Mouse (Mus musculus): ENCODE data around the gene Slc10a2.
"Not testable (repeated sequence)": the region's sequence is repeated elsewhere in the genome, so short reads cannot be mapped to it uniquely, and the experiment has no call there.

Gene Slc10a2

DNA sequence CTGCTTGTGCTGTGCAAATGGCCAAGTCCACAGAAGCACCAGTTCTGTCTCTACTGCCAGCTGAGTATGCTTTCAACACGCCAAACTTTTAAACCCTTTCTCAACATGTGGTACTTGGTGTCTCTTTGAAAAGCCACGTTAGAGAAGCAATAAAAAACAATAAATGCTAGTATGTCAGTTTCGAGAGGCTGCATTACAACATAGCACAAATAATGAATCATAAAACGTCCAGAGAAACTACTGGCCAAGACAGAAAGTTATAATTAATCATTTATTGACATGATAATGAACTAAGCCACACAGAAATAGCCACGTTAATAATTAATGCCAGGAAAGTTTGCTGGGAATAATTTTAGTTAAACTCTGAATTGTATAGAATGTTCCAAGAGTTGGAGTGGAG is at the start of gene Slc10a2:
Gene Slc10a2, minus strand, starts transcription at position 166 of the 400 bp plus-strand sequence.
- DNase-seq (ENCODE audit: low spot score in 2 of 2), result no peak

GRCm38 (mm10) chr8:5129322-5129829 is 24.2 kb upstream of the Slc10a2 start:
- no peak for DNase-seq (ENCODE audit: low spot score in 2 of 2)

DNA sequence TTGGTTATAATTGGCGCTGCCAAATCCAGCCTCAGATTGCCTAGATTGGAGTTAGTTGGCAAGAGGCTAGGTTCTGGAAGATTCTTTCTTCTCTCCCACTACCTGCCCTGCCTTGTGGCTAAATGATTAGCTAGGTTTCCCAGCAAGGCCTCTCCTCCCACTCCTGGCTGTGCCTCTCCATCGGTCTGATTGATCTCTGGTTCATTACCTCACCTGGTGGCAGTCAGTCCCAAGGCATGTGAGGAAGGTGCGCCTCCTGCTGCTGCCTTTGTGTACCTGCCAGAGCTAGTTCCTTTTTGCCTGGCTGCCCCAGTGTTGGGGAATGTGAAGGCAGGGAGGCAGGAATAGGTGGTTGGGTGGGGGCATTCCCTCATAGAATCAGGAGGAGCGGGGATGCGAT is 1.7 kb upstream of the Slc10a2 start:
- DNase-seq (ENCODE audit: low spot score in 2 of 2), result no peak

DNA sequence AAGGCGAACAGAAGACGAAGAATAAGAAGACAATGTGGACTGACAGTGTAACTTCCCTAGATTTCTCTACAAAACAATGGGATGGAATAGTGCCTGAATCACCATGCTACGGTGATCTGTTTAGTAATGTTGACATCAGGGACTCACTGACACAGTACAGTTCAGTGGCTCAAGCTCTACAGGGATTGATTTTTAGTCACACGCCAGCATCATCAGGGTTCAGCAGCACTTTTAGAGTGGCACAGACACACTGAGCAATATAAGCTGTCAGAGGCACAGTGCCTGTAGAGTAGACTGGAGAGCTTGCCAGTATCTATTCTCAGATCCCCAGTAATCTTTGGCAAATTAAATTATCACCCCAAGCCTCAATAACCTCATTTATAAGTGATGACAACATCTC is 9.8 kb downstream of the Slc10a2 start:
- no peak for DNase-seq (ENCODE audit: low spot score in 2 of 2)

GRCm38 (mm10) chr8:5093991-5094390 is 11.2 kb downstream of the Slc10a2 start:
- DNase-seq (ENCODE audit: low spot score in 2 of 2), result not testable (repeated sequence)

DNA sequence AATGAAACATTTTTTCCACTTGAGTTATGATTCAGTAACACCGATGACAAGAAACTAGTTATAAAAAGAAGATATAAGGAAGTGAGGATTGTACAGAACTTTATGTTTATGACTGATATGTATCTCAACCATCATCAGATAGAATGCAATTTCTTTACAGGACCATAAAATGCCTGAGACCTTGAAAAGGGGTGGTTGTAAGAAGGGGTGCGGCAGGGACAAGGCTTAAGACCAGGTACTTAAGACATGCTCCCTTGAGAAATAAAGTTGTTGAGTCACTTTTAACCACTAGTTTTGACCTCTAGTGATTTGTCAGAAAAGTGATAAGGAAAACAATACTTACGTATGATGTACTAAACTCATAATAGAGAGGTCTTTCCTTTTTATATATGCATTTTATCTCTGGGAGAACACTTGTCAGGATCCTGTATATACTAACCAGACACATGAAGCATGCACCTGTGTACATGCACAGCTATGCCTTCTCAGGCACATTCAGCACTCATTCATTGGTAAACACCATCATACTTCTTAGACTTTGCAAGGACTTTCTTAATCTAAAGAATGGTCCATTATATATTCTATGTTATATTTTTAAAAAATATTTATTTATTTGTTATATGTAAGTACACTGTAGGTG is 31.4 kb downstream of the Slc10a2 start:
- DNase-seq (ENCODE audit: low spot score in 2 of 2), result no peak

DNA sequence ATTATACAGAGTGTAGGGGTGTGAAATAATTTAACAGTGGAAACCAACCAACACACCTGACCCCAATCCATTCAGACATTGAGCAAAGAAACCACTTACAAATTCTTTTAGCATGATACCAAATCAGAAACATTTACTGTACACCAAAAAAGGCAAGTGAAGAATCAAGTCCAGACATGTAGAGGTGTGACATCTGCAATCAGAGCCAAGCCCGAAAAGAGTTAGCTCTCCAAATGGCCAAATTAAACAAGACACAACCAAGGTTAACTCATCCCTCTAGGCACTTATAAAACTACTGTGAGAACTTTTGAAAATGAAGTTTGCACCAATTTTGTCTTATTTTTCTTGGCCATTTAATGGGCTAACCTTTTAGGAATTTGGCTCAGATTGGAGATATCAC is 46.3 kb downstream of the Slc10a2 start:
- DNase-seq (ENCODE audit: low spot score in 2 of 2), result no peak

DNA sequence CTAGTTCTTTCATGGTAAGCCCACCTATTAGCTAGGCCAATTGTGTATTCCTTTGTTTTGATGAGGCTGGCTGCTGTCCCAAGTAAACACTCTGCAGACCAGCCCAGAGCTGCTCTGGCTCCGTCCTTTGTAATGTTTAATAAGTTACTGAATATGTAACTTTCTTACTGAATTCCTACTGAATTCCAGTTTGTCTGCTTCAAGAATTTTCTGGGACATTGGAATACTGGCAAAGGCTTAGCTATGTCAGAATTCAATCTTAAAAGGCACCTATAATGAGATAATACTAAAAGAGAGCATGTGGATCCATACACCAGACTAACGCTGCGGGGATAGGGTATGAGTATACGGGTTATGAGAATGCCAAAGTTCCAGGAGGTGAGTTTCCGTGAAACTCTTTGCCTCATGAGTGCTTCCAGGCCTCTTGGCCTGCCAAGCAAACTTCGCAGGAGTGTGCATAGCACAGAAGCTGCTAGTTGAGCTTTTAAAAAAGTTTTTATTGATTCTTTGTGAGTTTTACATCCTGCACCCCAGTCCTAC is 60.7 kb downstream of the Slc10a2 start:
- not testable (repeated sequence) for DNase-seq (ENCODE audit: low spot score in 2 of 2)

DNA sequence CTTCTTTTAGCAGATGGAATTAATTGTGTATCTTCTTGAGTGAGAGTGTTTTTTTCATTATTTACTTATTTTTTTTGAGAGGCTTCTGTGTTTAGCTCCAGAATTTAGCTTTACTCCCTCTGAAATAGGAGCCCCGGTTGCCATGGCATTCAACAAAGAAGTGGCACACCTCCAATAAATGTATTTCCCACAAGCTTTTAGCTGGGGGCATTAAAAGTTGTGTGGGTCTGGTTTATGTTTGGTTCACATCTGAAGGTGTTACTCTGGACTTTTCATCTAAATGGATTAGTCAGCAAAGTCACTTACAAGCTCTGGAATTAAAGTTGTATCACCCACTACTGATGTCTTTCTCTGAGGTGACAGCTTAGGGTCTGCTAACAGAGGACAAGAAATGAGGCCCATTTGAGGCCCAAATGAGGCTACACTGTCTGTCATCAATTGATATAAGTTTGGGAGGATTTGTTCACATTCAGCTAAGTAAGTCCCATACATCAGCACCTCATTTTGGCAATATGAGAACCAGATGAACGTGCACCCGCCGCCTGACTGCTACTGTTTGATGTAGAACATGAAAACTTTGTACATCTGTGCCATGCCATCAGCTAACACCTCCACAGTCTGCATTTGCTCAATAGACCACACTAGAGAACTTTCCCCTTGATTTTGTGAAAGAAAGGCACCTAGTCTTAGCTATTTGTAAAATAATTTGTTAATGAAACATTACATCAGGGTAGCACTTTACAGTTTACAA is 66.2 kb downstream of the Slc10a2 start:
- DNase-seq (ENCODE audit: low spot score in 2 of 2), result no peak

All from frontal cortex, postnatal 25 days (tissue).